In the genomic region with DNA sequence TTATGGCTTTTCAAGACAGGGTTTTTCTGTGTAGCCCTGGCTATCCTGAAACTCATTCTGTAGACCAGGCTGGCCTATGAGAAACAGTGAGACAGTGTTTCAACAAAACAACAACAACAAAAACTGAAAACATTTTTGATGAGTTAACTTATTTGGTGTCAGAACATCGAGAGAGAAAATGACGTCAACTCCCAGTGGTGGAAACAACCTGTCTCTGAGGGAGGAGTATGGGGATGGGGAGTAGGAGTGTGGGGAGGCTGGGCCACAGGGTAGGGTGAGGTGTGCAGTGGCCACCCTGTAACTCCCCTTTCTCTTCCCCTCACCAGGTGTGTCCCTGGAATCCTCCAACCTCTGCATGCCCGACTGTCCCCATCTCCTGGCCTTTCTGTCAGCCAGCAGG, we compare ENCODE assay signal across 1 mouse cellular context.
TF ChIP-seq lines count a peak whose summit lies in the region.

No protein-coding gene starts in this region.

TF ChIP-seq in CH12.LX, 34 proteins besides CTCF, POLR2A, EP300 and RAD21:
- TF ChIP-seq USF1 (IDR thresholded peaks at IDR 0.05; ENCODE audit: low read depth, low read length) (no peak), IRF4 (IDR thresholded peaks at IDR 0.05; ENCODE audit: low read depth, low read length) (0 out of 2 replicates have a peak, but pooled peaks have one; percentile 14), PAX5 (IDR thresholded peaks at IDR 0.05; ENCODE audit: low read length) (no peak), ZMIZ1 (IDR thresholded peaks at IDR 0.05; ENCODE audit: low read depth, low read length) (no peak), ZC3H11A (IDR thresholded peaks at IDR 0.05; ENCODE audit: low read depth, low read length) (no peak), TCF12 (IDR thresholded peaks at IDR 0.05; ENCODE audit: low read depth, low read length) (no peak), MXI1 (IDR thresholded peaks at IDR 0.05; ENCODE audit: low read depth, low read length) (no peak), CHD1 (IDR thresholded peaks at IDR 0.05; ENCODE audit: low read depth, low read length) (no peak), ZNF384 (IDR thresholded peaks at IDR 0.05; ENCODE audit: low read depth, low read length) (no peak), HCFC1 (IDR thresholded peaks at IDR 0.05; ENCODE audit: low read depth, low read length) (no peak), JUN (IDR thresholded peaks at IDR 0.05; ENCODE audit: insufficient read depth, low read depth, low read length) (0 out of 2 replicates have a peak, but pooled peaks have one; percentile 19), E2F4 (IDR thresholded peaks at IDR 0.05; ENCODE audit: insufficient replicate concordance, low read depth, low read length) (no peak), MAX (IDR thresholded peaks at IDR 0.05; ENCODE audit: low read length) (no peak), BHLHE40 (IDR thresholded peaks at IDR 0.05; ENCODE audit: low read depth, low read length) (no peak)
